Mouse (Mus musculus) effector memory CD4-positive, alpha-beta T cell, adult 5 months (primary cell): ENCODE measurements around the gene Clca3b. TPM values are rescaled to one million over a fixed set of nuclear protein-coding genes. Genes with fewer than 3 reads are reported as not detected.

ENCODE experiments used
- polyA plus RNA-seq: library from polyadenylated mRNA; unstranded; fragments of 100-300 nt; shearing (Covaris generic); gene quantifications from one replicate; pipeline ENCODE4 v1.2.1, GENCODE M21; 2017

Gene Clca3b
- polyA plus RNA-seq: not detected

DNA sequence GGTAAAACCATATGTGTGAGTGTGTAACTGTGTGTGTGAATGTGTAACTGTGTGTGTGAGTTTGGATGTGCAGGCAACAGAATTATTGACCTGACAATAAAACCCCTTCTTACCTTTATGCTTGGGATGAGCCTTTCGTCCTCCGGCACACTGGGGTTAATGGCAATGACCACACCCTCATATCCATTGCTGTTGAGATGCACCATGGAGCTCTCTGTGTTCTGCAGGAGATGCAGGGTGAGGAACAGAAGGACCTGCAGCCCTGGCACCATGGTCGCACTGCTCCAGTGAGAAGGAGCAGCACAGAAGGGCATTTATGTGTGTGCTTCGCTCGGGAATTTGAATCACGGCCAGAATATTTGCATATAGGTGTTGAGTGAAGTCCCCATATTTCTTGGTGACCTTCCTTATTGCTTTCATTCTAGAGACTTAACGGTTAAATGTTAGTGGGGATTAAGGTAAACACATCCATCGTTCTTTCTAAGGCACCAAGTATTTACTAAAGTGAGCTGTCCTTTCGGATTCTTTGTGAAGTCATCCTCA lies at the start of gene Clca3b:
Clca3b (minus strand) TSS at position 344 of the 543 bp plus-strand sequence.

DNA sequence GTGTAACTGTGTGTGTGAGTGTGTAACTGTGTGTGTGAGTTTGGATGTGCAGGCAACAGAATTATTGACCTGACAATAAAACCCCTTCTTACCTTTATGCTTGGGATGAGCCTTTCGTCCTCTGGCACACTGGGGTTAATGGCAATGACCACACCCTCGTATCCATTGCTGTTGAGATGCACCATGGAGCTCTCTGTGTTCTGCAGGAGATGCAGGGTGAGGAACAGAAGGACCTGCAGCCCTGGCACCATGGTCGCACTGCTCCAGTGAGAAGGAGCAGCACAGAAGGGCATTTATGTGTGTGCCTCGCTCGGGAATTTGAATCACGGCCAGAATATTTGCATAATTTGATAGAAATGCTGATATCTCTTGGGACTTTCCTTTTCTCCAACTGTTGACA lies 29.9 kb downstream of the Clca3b start, which contains the start of gene Clca3a2:
Clca3a2 (minus strand) TSS at position 276 of the 400 bp plus-strand sequence.

Other genes with a start within 250 kb of the Clca3b start
- gene Sh3glb1, start 129.0 kb downstream of the Clca3b start, polyA plus RNA-seq: 216 TPM
- gene Clca3a1, start 88.4 kb downstream of the Clca3b start, polyA plus RNA-seq: not detected
- gene Clca3a2, start 29.9 kb downstream of the Clca3b start, polyA plus RNA-seq: not detected
- gene Clca4b, start 83.2 kb upstream of the Clca3b start, polyA plus RNA-seq: not detected
- not detected for gene Clca4a, start 125.7 kb upstream of the Clca3b start, polyA plus RNA-seq
- gene Clca1, start 183.4 kb upstream of the Clca3b start, polyA plus RNA-seq: not detected